Mouse (Mus musculus) bone marrow macrophage, adult 2 months (primary cell): ENCODE measurements around the gene Map4.

Experiments
- CTCF ChIP-seq: IDR thresholded peaks from 2 replicates; pipeline ENCODE4 v1.5.1; 2012; ENCODE audit warnings: low read depth, mild to moderate bottlenecking, low read length, moderate library complexity
- POLR2A ChIP-seq: IDR thresholded peaks from 2 replicates; pipeline ENCODE4 v1.6.1; 2012; ENCODE audit warnings: mild to moderate bottlenecking, low read depth, low read length, borderline replicate concordance

- TF ChIP-seq CTCF (no peak), POLR2A (no peak)
Observed at GRCm38 (mm10) chr9:109895593-109895992, 35.7 kb upstream of the Map4 start.
